ENCODE assay signal across 9 mouse cellular contexts in the genomic region with DNA sequence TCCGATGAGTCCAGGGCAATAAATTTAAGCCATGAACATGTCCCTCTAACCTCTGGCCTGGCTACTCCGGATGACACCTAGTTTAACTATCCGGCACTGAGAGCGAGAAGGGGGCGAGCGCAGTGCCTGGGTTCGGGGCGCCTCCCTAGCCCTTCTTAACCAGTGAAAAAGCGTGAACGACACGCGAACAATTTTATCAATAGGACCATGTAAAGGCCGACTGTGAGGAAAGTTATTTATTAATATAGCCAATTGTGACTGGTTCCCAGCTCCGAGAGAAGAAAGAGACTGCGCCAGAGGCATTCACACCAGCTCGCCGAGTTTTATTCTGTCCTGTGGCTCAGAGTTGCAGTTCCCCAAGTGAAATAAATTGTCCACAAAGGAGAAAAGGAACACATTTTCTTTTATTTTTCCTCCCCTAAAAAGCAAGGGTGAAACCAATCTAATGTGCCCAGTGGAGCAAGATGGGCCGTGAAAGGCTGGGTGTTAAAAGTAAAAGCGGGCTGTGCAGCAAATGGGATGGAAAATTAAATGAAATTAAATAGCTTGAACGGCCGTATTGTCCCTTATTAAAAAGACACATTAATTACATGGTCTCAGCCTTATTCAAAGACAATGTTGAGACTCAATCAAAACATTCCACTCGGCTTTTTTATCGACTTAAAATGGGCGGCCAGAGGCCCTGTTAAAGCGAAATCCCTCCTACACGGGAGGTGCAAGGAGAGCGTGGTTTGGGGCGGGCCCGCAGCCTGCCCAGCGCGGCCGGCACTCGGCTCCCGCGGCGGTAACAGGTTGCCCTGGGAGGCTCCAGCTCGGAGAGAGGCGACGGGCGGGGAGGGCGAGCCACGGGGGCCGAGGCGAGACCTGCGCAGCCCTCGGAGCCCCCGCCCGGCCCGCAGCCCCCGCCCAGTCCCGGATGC. TPM values are rescaled to one million over a fixed set of nuclear protein-coding genes. Genes with fewer than 3 reads are reported as not detected.
A peak's percentile ranks its signal among the peaks of the same experiment; 100 is the strongest.
DNase-seq lines count a peak whose midpoint lies in the region; ATAC-seq and TF ChIP-seq lines count a peak whose summit lies in the region.
"Had no signal": no experiment of that assay in that cellular context is flagged by ENCODE, and none has a peak within 500 bp of the region (broad histone marks: within the 10 kb centered on the region; RNA-seq: fewer than 3 reads in every experiment).

No protein-coding gene starts in this region.

- ATAC-seq in lung, postnatal 0 days, result peak; percentile 53
- peak; percentile 57; the same call in 1 of the 2 replicates for ATAC-seq in embryonic facial prominence, embryonic 15.5 days (ENCODE audit: insufficient number of reproducible peaks, low FRiP score, low TSS enrichment, low read depth)
- ATAC-seq in hindbrain, postnatal 0 days, result peak; percentile 54
- 0 out of 2 replicates have a peak, but pooled peaks have one; percentile 35 for ATAC-seq in midbrain, postnatal 0 days (ENCODE audit: low FRiP score)

- H3K9ac ChIP-seq in lung, postnatal 0 days (replicated peaks; ENCODE audit: low read depth), result no peak overlapping the region
- H3K9ac ChIP-seq in embryonic facial prominence, embryonic 15.5 days, result no peak overlapping the region
- H3K9ac ChIP-seq in hindbrain, postnatal 0 days (replicated peaks; ENCODE audit: low read length), result peak overlapping the region; percentile 40
- H3K9ac ChIP-seq in midbrain, postnatal 0 days (replicated peaks; ENCODE audit: low read length, poor library complexity, severe bottlenecking), result no peak overlapping the region

- 3% methylated on average over 51 of the region's 51 CpGs for WGBS in lung, postnatal 0 days
- WGBS in embryonic facial prominence, embryonic 15.5 days, result 3% methylated on average over 51 of the region's 51 CpGs
- WGBS in hindbrain, postnatal 0 days, result 5% methylated on average over 47 of the region's 51 CpGs
- WGBS in midbrain, postnatal 0 days, result 2% methylated on average over 47 of the region's 51 CpGs

- no peak for DNase-seq in lung, postnatal 0 days (ENCODE audit: low spot score)
- no peak for DNase-seq in lung, postnatal 36 days
- peak; percentile 46 for DNase-seq in hindbrain, postnatal 0 days (ENCODE audit: low spot score)
- DNase-seq in midbrain, postnatal 0 days (ENCODE audit: low spot score), result no peak
- DNase-seq in layer of hippocampus, postnatal 36 days, result no peak
- no peak for DNase-seq in gastrocnemius, postnatal 25 days
- no peak for DNase-seq in spleen, postnatal 14 days (ENCODE audit: low spot score in 2 of 2)

- no peak overlapping the region for H3K27ac ChIP-seq in lung, postnatal 0 days (ENCODE audit: low read length)
- H3K27ac ChIP-seq in embryonic facial prominence, embryonic 15.5 days (replicated peaks), result no peak overlapping the region
- H3K27ac ChIP-seq in hindbrain, postnatal 0 days, result peak overlapping the region; percentile 16; the same call in 1 of the 2 replicates
- H3K27ac ChIP-seq in midbrain, postnatal 0 days (ENCODE audit: low read depth, low read length), result no peak overlapping the region

- peaks cover 9% of the 10 kb centered on the region for H3K4me1 ChIP-seq in lung, postnatal 0 days (ENCODE audit: insufficient read depth, low read depth, low read length)
- H3K4me1 ChIP-seq in embryonic facial prominence, embryonic 15.5 days, result peaks cover 9% of the 10 kb centered on the region
- H3K4me1 ChIP-seq in hindbrain, postnatal 0 days (ENCODE audit: insufficient read depth, low read length), result no peaks in the 10 kb centered on the region
- H3K4me1 ChIP-seq in midbrain, postnatal 0 days (ENCODE audit: insufficient read depth, low read length), result 0 out of 2 replicates have a peak, but pooled peaks cover 3% of the 10 kb centered on the region

- peak overlapping the region; percentile 96 for H3K4me2 ChIP-seq in lung, postnatal 0 days (replicated peaks; ENCODE audit: low read depth, low read length)
- peak overlapping the region; percentile 93 for H3K4me2 ChIP-seq in embryonic facial prominence, embryonic 15.5 days (replicated peaks)
- H3K4me2 ChIP-seq in hindbrain, postnatal 0 days (ENCODE audit: low read depth, low read length), result peak overlapping the region; percentile 60
- H3K4me2 ChIP-seq in midbrain, postnatal 0 days (ENCODE audit: low read depth, low read length, poor library complexity, severe bottlenecking), result peak overlapping the region; percentile 60

- peaks cover 81% of the 10 kb centered on the region for H3K27me3 ChIP-seq in lung, postnatal 0 days (replicated peaks; ENCODE audit: insufficient read depth, low read length)
- peaks cover 97% of the 10 kb centered on the region for H3K27me3 ChIP-seq in embryonic facial prominence, embryonic 15.5 days
- H3K27me3 ChIP-seq in hindbrain, postnatal 0 days (ENCODE audit: insufficient read depth, low read length), result peaks cover 88% of the 10 kb centered on the region
- H3K27me3 ChIP-seq in midbrain, postnatal 0 days (ENCODE audit: insufficient read depth, low read length), result peaks cover 82% of the 10 kb centered on the region

- H3K36me3 ChIP-seq in lung, postnatal 0 days (ENCODE audit: insufficient read depth, low read length), result no peaks in the 10 kb centered on the region
- no peaks in the 10 kb centered on the region for H3K36me3 ChIP-seq in embryonic facial prominence, embryonic 15.5 days
- H3K36me3 ChIP-seq in hindbrain, postnatal 0 days (ENCODE audit: insufficient read depth, low read length), result no peaks in the 10 kb centered on the region
- H3K36me3 ChIP-seq in midbrain, postnatal 0 days (ENCODE audit: insufficient read depth, low read length), result no peaks in the 10 kb centered on the region

- TF ChIP-seq EP300 in lung, postnatal 0 days (IDR thresholded peaks at IDR 0.05), result no peak

- no peaks in the 10 kb centered on the region for H3K9me3 ChIP-seq in lung, postnatal 0 days (ENCODE audit: low read length)
- no peaks in the 10 kb centered on the region for H3K9me3 ChIP-seq in embryonic facial prominence, embryonic 15.5 days (replicated peaks)
- H3K9me3 ChIP-seq in hindbrain, postnatal 0 days (ENCODE audit: low read length), result no peaks in the 10 kb centered on the region
- H3K9me3 ChIP-seq in midbrain, postnatal 0 days (ENCODE audit: low read length), result no peaks in the 10 kb centered on the region

- H3K4me3 ChIP-seq in lung, postnatal 0 days (ENCODE audit: low read depth, low read length), result peak overlapping the region; percentile 45
- peak overlapping the region; percentile 47 for H3K4me3 ChIP-seq in embryonic facial prominence, embryonic 15.5 days (replicated peaks)
- peak overlapping the region; percentile 43 for H3K4me3 ChIP-seq in hindbrain, postnatal 0 days (ENCODE audit: low read length)
- H3K4me3 ChIP-seq in midbrain, postnatal 0 days (ENCODE audit: low read depth, low read length), result peak overlapping the region; percentile 33

- no peak for TF ChIP-seq CTCF in lung, postnatal 0 days (IDR thresholded peaks at IDR 0.05)
- TF ChIP-seq CTCF in hindbrain, postnatal 0 days (IDR thresholded peaks at IDR 0.05; ENCODE audit: low read depth), result no peak
- TF ChIP-seq CTCF in midbrain, postnatal 0 days (IDR thresholded peaks at IDR 0.05), result no peak

RNA-seq across cellular contexts. Expression of a gene that starts 2.3 kb away (rescaled TPM):
- not detected in 2 replicates for polyA plus RNA-seq in lung, postnatal 0 days (2015; fragmentation: Nextera tagmentation; extraction: Ambion mirVana)
- polyA plus RNA-seq in embryonic facial prominence, embryonic 15.5 days (2015; fragmentation: Nextera tagmentation; extraction: Ambion mirVana), result not detected in 2 replicates
- 12.4 and 14.5 TPM in 2 replicates for total RNA-seq in hindbrain, postnatal 0 days (2014; rRNA removed)
- 1.3 and 1.5 TPM in 2 replicates for polyA plus RNA-seq in hindbrain, postnatal 0 days (2015; fragmentation: Nextera tagmentation; extraction: Ambion mirVana)
- 0.76 and 2.7 TPM in 2 replicates for total RNA-seq in midbrain, postnatal 0 days (2014; rRNA removed)
- polyA plus RNA-seq in midbrain, postnatal 0 days (2015; fragmentation: Nextera tagmentation; extraction: Ambion mirVana), result 0.26 and 0.29 TPM in 2 replicates
- total RNA-seq in layer of hippocampus, postnatal 36 days (2021), result not detected
- total RNA-seq in gastrocnemius, postnatal 25 days (2021), result not detected
- total RNA-seq: neutrophil, adult 5-6 weeks had no signal

RNA-seq across cellular contexts. Expression of a gene that starts 39.5 kb away (rescaled TPM):
- 32.3 TPM in 2 replicates for polyA plus RNA-seq in lung, postnatal 0 days (2015; fragmentation: Nextera tagmentation; extraction: Ambion mirVana)
- 39.7 and 39.8 TPM in 2 replicates for polyA plus RNA-seq in embryonic facial prominence, embryonic 15.5 days (2015; fragmentation: Nextera tagmentation; extraction: Ambion mirVana)
- 28.0 and 29.4 TPM in 2 replicates for total RNA-seq in hindbrain, postnatal 0 days (2014; rRNA removed)
- 60.7 and 67.2 TPM in 2 replicates for polyA plus RNA-seq in hindbrain, postnatal 0 days (2015; fragmentation: Nextera tagmentation; extraction: Ambion mirVana)
- 29.2 and 39.1 TPM in 2 replicates for total RNA-seq in midbrain, postnatal 0 days (2014; rRNA removed)
- polyA plus RNA-seq in midbrain, postnatal 0 days (2015; fragmentation: Nextera tagmentation; extraction: Ambion mirVana), result 59.6 and 63.0 TPM in 2 replicates
- 10 to 100 TPM; 39.3 to 42.2 TPM for total RNA-seq in layer of hippocampus, postnatal 36 days (2021)
- total RNA-seq in gastrocnemius, postnatal 25 days (2021), result 10 to 100 TPM in 1 of 2 experiments, 1 to 10 TPM in 1; 9.8 to 11.2 TPM
